Mouse (Mus musculus): Measurements from ENCODE around the gene Hnrnpa0. TPM values are rescaled to one million over a fixed set of nuclear protein-coding genes. Genes with fewer than 3 reads are reported as not detected.

Hnrnpa0 gene
- total RNA-seq (2023) = 149 TPM

GRCm38 (mm10) chr13:58128396-58128767 lies at the start of gene Hnrnpa0:
Gene Hnrnpa0 (minus strand): TSS chr13:58128556.

GRCm38 (mm10) chr13:58157447-58158098 lies 29.2 kb upstream of the Hnrnpa0 start, which contains the start of gene Idnk:
Gene Idnk (plus strand): TSS chr13:58157649.

GRCm38 (mm10) chr13:58113061-58113900 lies 15.1 kb downstream of the Hnrnpa0 start, which contains the start of gene Klhl3:
Gene Klhl3 (minus strand): TSS chr13:58113592.

Other genes with a start within 250 kb of the Hnrnpa0 start
- gene Spock1, start 220.2 kb downstream of the Hnrnpa0 start, total RNA-seq (2023) = not detected
- 12.0 TPM for gene Klhl3, start 15.0 kb downstream of the Hnrnpa0 start, total RNA-seq (2023)
- 102 TPM for gene Idnk, start 29.1 kb upstream of the Hnrnpa0 start, total RNA-seq (2023)
- 85.4 TPM for gene Ubqln1, start 87.1 kb upstream of the Hnrnpa0 start, total RNA-seq (2023)
- 1.6 TPM for gene Gkap1, start 147.1 kb upstream of the Hnrnpa0 start, total RNA-seq (2023)
- not detected for gene Kif27, start 230.6 kb upstream of the Hnrnpa0 start, total RNA-seq (2023)

All from CD4-positive naive resting alpha-beta T cell, adult 57 days (primary cell).